Mouse (Mus musculus): ENCODE measurements at regions not wholly inside any gene's neighbourhood (a gene's known extent, or its start where the extent isn't known, plus 50 kb on each side); places are given as distances from the start of the nearest gene placed in this dataset.
"Not testable (repeated sequence)": the region's sequence is repeated elsewhere in the genome, so short reads cannot be mapped to it uniquely, and the experiment has no call there.

- no peak for DNase-seq
Measured at GRCm38 (mm10) chr10:15321480-15321879, 603.5 kb upstream of the Gje1 start.

DNA sequence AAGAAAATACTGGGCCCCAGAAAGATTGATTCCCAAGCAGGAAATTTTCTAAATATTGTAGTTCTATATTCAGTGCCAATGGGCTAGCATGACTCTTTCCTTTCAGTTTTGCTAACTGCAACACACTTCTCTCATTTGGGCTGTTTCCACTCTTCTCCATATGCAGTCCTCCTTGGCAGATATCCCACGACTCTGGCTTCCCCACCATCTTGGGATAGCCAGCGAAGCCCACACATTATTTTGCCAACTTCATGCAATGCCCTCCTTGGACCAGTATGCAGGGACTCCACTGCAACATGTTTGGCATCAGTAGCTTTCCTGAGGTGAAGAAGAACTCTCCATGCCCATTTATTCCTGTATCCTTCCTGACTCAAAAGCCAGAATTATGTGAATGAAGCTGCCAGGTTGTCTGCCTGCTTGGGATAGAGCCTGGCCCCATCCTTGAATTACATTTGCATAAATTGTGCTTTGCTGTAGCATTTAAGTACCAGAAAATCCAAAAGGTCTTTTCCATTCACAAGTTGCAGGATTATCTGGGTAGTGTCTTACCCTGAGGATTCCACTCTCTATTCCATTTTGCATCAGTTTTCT lies 599.1 kb upstream of the Gje1 start:
- no peak for DNase-seq

DNA sequence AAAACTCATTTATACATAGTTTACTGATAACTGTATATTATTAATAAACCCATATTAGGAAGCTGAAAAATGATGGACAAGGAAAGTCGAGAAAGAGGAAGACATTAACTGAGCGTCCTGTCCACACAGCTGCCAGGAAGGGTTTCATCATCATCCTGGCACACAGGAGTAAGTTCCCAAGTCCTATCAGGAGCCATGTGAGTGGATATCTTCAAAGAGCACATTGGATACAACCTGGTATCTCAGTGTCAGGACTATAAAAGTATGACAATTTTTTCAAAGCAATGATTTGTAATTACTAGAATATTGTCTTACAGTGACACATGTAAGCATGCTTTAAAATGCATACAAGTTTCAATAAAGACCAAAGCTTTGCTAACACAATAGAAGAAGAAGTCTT lies 592.6 kb upstream of the Gje1 start:
- DNase-seq, result no peak

DNA sequence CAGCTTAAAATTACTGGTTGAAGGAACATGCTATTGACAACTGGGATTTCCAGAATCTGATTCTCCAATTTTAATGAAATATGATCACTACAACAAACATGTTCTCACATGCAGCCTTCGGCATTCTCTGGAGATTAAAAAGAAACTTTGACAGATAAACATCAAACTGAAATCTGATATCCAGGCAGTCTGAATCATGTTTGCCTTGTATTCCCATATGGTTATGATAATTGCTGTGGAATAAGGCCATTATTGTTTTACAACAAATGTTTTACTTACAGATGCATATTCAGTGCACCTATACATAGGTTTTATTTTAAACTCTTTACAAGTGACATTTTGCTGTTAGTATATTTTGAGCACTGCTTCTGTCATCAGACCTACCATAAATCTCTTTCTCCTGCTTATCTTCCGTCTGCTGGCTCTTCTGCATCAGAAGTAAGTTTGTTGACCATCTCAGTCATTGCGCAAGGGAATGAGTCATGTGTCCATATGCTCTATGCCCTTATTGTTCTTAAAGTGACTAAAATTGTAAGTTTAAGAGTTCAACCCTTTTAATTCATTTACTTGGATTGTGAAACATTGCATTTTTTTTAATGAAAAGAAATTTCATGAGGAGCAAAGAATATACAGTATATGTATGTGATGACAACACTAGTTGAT lies 587.9 kb upstream of the Gje1 start:
- no peak for DNase-seq

DNA sequence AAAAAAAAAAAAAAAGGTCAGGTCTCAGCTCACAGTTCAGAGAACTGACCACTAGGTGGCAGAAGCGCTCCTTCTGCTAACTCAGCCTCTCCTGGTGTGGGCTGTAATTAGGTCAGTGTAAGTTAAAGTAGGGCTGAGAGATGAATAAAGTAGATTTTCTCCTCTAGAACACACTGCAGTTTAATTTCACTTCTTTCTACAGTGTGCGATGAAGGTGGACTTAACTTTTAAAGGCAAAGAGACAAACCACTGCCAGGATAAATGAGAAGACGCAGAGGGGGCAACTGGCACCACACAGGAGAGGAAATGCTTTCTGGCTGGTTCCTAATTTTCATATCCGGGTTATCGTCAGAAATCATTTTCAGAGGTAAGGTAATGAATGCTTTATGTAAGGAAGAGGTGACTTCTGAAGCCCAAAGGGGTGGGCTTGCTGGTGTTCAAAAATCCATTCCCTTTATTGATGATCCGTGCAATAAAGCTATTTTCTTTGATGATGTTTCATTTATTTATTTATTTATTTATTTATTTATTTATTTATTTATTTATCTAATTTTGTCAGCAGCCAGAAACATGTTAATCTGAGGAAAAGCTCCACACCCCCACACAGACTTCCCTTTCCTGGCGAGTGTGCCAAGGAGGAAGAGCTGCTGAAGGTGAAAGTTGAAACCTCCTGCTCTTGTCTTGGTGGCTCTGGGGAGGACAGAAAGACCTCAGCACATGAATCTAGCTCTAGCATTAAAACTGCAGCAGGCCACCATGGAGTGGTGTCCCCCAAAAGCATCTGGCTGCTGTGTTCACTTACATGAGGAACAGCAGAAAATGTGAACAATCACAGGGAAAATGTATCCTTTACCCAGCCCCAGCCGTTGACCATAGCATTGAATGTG lies 582.4 kb upstream of the Gje1 start:
- peak; percentile 87 for DNase-seq

DNA sequence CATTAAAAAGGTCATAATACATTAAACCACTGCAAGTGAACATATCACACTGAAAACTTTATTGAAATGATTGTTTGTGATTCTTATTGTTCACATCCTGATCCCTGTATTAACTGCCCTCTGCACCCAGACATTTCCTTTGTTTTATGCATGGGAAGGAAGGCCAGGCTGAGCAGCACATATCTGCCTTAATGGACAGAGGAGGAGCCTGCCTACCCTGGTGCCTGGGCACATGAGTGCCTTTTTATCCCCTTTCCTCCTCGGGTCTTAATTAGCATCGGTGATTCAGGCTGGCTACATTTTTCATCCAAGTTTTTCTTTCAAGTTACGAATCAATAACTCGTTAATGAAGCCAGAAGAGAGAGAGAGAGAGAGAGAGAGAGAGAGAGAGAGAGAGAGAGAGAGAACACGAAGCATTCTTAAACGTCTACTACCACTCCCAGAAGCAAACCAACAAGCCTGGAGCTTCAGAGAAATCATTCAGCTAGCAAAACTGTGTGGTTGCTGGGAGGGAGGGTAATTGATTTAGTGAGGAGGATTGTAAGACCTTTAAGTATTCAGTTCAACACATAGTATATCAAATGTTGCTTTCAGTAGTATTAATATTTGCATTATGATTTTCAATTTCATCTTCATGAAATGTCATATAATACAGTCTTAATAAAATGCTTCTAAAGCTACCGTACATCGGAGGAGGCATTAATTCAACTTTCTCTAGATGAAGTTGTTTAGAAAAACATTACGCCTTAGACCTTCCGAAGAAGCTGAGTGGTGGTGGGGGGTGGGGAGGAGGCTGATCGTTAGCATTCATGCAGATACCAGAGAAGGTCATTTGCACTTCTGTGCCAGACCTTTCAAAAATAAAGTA lies 581.6 kb upstream of the Gje1 start:
- DNase-seq, result no peak

DNA sequence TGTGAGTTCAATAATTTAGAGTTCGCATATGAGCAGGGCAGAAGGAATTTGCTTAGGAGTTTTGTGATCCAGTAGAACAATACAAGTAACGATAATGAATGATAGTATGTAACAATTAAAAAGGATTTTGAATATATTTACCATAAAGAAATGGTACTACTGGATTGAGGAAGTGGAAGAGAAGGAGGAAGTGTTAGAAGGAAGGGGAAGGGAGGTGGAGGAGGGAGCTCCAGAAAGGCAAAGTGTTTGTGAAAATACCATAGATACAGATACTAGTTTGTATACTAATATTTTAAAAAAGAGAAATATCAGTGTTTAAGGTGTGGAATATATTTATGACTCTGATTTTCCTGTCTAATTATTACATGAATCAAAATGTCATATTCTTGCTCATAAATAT lies 579.2 kb upstream of the Gje1 start:
- no peak for DNase-seq

DNA sequence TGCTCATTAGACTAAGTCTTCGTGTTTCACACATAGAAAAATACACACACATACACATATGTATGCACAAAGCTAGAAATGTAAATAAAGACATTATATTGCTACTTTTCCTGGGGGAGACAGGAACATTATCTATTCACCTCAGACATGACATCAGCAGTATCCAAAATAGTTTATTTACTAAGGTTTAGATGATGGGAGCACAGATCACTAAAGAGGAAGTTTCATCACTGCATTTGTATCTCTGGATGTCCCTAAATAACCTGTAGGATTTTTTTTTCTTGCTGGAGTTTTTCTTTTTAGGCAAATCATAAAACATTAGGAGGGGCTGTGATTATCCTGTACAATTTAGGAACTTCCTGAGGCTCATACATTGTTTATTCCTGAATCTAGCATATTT lies 576.1 kb upstream of the Gje1 start:
- no peak for DNase-seq

DNA sequence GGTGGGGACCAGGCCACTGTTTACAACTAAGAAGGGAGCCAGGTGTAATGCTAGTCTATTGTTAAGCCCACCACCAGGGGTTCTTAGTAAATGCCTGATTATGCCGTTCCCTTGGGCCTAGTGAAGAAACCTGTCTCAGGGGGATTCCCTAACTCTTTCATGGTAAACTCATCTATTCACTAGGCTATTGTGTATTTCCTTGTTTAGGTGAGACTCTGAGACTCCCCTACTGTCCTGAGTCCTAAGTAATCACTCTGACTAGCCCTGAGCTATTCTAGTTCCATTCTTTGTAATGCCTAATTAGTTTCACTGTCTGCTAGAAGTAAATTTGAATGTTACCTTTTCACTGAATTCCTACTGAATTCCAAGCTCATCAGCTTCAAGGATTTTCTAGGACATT lies 545.3 kb upstream of the Gje1 start:
- DNase-seq, result not testable (repeated sequence)

- DNase-seq, result not testable (repeated sequence)
Measured at GRCm38 (mm10) chr10:15262282-15262681, 544.3 kb upstream of the Gje1 start.

GRCm38 (mm10) chr10:15249402-15250086 lies 531.5 kb upstream of the Gje1 start:
- no peak for DNase-seq

GRCm38 (mm10) chr10:15248899-15249298 lies 530.9 kb upstream of the Gje1 start:
- no peak for DNase-seq

GRCm38 (mm10) chr10:15244376-15245262 lies 526.6 kb upstream of the Gje1 start:
- DNase-seq, result no peak

GRCm38 (mm10) chr10:15243460-15243859 lies 525.4 kb upstream of the Gje1 start:
- DNase-seq, result no peak

DNA sequence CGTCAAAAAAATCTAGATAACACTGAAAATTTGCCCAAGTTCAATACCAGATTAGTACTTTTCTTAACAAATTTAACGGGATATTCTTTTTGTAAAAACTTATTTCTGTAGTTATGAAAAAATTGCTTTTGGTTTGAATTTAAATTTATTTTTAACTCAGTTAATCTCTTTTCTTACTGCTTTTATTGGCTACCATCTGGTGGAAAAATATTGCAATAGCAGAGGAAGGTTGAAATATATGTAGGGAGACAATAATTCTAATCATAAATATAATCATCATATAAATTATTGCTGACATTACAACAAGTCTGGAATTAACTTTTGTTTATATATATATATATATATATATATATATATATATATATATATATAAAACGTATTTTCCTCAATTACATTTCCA lies 500.9 kb upstream of the Gje1 start:
- no peak for DNase-seq

DNA sequence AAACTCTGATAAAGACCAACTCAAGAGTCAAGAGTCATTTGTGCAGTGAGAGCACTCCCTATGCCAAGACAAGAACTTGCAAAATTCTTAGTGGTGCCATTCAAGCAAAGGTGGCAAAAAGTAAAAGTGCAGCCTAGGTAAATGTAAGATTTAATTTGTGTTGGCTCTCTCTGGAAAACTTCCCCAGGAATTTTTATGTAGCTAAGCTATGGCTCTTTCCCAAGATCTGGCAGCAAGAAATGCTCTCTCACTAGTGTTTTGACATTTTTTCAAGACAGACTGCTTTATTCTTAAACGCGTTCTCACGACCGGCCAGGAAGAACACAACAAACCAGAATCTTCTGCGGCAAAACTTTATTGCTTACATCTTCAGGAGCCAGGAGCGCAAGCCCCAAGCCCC lies 461.6 kb upstream of the Gje1 start:
- no peak for DNase-seq

- no peak for DNase-seq
Measured at GRCm38 (mm10) chr10:15174421-15174820, 456.4 kb upstream of the Gje1 start.

GRCm38 (mm10) chr10:15172558-15172957 lies 454.5 kb upstream of the Gje1 start:
- no peak for DNase-seq

DNA sequence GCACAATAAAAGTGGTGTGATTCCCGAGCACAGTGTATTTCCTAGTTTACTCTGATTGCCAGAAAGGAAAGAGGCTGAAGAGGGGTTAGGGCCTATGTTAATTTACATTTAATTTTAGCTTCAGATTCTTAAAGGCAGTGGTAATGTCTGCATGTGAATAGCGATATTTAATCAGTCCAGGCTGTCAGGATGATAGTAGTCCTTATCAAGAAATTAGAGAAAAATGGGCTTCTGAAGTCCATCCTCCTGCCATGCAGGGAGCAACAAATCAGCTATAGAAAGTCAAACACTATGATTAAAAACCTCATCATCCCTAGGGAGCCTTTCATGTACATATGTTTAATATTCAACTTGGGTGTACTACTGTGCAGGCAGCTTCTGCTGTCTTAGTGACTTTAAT lies 422.7 kb upstream of the Gje1 start:
- DNase-seq, result no peak
